Mouse (Mus musculus): ENCODE results near the gene Ctps. TPM values are rescaled to one million over a fixed set of nuclear protein-coding genes. Genes with fewer than 3 reads are reported as not detected.
"Not testable (repeated sequence)": the region's sequence is repeated elsewhere in the genome, so short reads cannot be mapped to it uniquely, and the experiment has no call there.

Gene Ctps
- total and polyA plus RNA-seq, 2 experiments from 2014 or later = 66.6 to 79.7 TPM

- Histone ChIP-seq H3K4me2 (ENCODE audit: low read depth, low read length) (no peak overlapping the region), H3K36me3 (replicated peaks; ENCODE audit: control insufficient read depth, insufficient read depth, low read length) (no peaks in the 10 kb centered on the region), H3K27me3 (ENCODE audit: control insufficient read depth, insufficient read depth, low read length) (no peaks in the 10 kb centered on the region), H3K4me3 (ENCODE audit: low read depth, low read length) (no peak overlapping the region), H3K27ac (ENCODE audit: low read depth) (no peak overlapping the region), H3K9ac (replicated peaks; ENCODE audit: low read depth, low read length) (no peak overlapping the region), H3K9me3 (replicated peaks; ENCODE audit: control insufficient read depth, low read length) (no peaks in the 10 kb centered on the region), H3K4me1 (ENCODE audit: control insufficient read depth, insufficient read depth) (no peaks in the 10 kb centered on the region)
- peak; percentile 46 for DNase-seq (ENCODE audit: low spot score)
- 31% methylated on average over 1 of the region's 1 CpGs for WGBS
- ATAC-seq (ENCODE audit: insufficient read depth, low read depth) = peak; percentile 68; the same call in 1 of the 2 replicates
- TF ChIP-seq CTCF (IDR thresholded peaks at IDR 0.05; ENCODE audit: low read depth) = no peak
- no peak for TF ChIP-seq EP300 (IDR thresholded peaks at IDR 0.05; ENCODE audit: low read depth)
Measured at GRCm38 (mm10) chr4:120601774-120602173, 31.7 kb upstream of the Ctps start.

- Histone ChIP-seq H3K27ac (ENCODE audit: low read depth) (no peak overlapping the region), H3K36me3 (replicated peaks; ENCODE audit: control insufficient read depth, insufficient read depth, low read length) (no peaks in the 10 kb centered on the region), H3K4me3 (ENCODE audit: low read depth, low read length) (no peak overlapping the region), H3K4me1 (ENCODE audit: control insufficient read depth, insufficient read depth) (no peaks in the 10 kb centered on the region), H3K4me2 (ENCODE audit: low read depth, low read length) (no peak overlapping the region), H3K9me3 (replicated peaks; ENCODE audit: control insufficient read depth, low read length) (no peaks in the 10 kb centered on the region), H3K27me3 (ENCODE audit: control insufficient read depth, insufficient read depth, low read length) (no peaks in the 10 kb centered on the region), H3K9ac (replicated peaks; ENCODE audit: low read depth, low read length) (no peak overlapping the region)
- no peak for ATAC-seq (ENCODE audit: insufficient read depth, low read depth)
- WGBS = 27% methylated on average over 2 of the region's 2 CpGs
- no peak for TF ChIP-seq EP300 (IDR thresholded peaks at IDR 0.05; ENCODE audit: low read depth)
- TF ChIP-seq CTCF (IDR thresholded peaks at IDR 0.05; ENCODE audit: low read depth) = no peak
- no peak for DNase-seq (ENCODE audit: low spot score)
Measured at GRCm38 (mm10) chr4:120598922-120599321, 28.8 kb upstream of the Ctps start.

- not testable (repeated sequence) for ATAC-seq (ENCODE audit: insufficient read depth, low read depth); H3K9ac ChIP-seq (replicated peaks; ENCODE audit: low read depth, low read length); H3K9me3 ChIP-seq (replicated peaks; ENCODE audit: control insufficient read depth, low read length); H3K36me3 ChIP-seq (replicated peaks; ENCODE audit: control insufficient read depth, insufficient read depth, low read length); DNase-seq (ENCODE audit: low spot score); H3K27ac ChIP-seq (ENCODE audit: low read depth); H3K4me2 ChIP-seq (ENCODE audit: low read depth, low read length); H3K4me1 ChIP-seq (ENCODE audit: control insufficient read depth, insufficient read depth); H3K27me3 ChIP-seq (ENCODE audit: control insufficient read depth, insufficient read depth, low read length); H3K4me3 ChIP-seq (ENCODE audit: low read depth, low read length)
- WGBS = 97% methylated on average over 1 of the region's 1 CpGs
Measured at GRCm38 (mm10) chr4:120596210-120596609, 26.1 kb upstream of the Ctps start.

- Histone ChIP-seq H3K9me3 (replicated peaks; ENCODE audit: control insufficient read depth, low read length) (no peaks in the 10 kb centered on the region), H3K4me3 (ENCODE audit: low read depth, low read length) (no peak overlapping the region), H3K27me3 (ENCODE audit: control insufficient read depth, insufficient read depth, low read length) (no peaks in the 10 kb centered on the region), H3K27ac (ENCODE audit: low read depth) (no peak overlapping the region), H3K36me3 (replicated peaks; ENCODE audit: control insufficient read depth, insufficient read depth, low read length) (no peaks in the 10 kb centered on the region), H3K4me2 (ENCODE audit: low read depth, low read length) (no peak overlapping the region), H3K4me1 (ENCODE audit: control insufficient read depth, insufficient read depth) (peaks cover 9% of the 10 kb centered on the region; the same call in 1 of the 2 replicates), H3K9ac (replicated peaks; ENCODE audit: low read depth, low read length) (no peak overlapping the region)
- no peak for TF ChIP-seq EP300 (IDR thresholded peaks at IDR 0.05; ENCODE audit: low read depth)
- TF ChIP-seq CTCF (IDR thresholded peaks at IDR 0.05; ENCODE audit: low read depth) = no peak
- 74% methylated on average over 4 of the region's 4 CpGs for WGBS
- ATAC-seq (ENCODE audit: insufficient read depth, low read depth) = no peak
- no peak for DNase-seq (ENCODE audit: low spot score)
Measured at GRCm38 (mm10) chr4:120590973-120591372, 20.9 kb upstream of the Ctps start.

GRCm38 (mm10) chr4:120589815-120590422 is 19.8 kb upstream of the Ctps start:
- peaks cover 9% of the 10 kb centered on the region; the same call in 1 of the 2 replicates for H3K4me1 ChIP-seq (ENCODE audit: control insufficient read depth, insufficient read depth)
- H3K36me3 ChIP-seq (replicated peaks; ENCODE audit: control insufficient read depth, insufficient read depth, low read length) = no peaks in the 10 kb centered on the region
- peak; percentile 88 for DNase-seq (ENCODE audit: low spot score)
- peak overlapping the region; percentile 42 for H3K9ac ChIP-seq (replicated peaks; ENCODE audit: low read depth, low read length)
- no peak overlapping the region for H3K4me3 ChIP-seq (ENCODE audit: low read depth, low read length)
- no peaks in the 10 kb centered on the region for H3K9me3 ChIP-seq (replicated peaks; ENCODE audit: control insufficient read depth, low read length)
- H3K27me3 ChIP-seq (ENCODE audit: control insufficient read depth, insufficient read depth, low read length) = no peaks in the 10 kb centered on the region
- TF ChIP-seq CTCF (IDR thresholded peaks at IDR 0.05; ENCODE audit: low read depth) = peak; percentile 97
- TF ChIP-seq EP300 (IDR thresholded peaks at IDR 0.05; ENCODE audit: low read depth) = no peak
- H3K27ac ChIP-seq (ENCODE audit: low read depth) = peak overlapping the region; percentile 34; the same call in 1 of the 2 replicates
- H3K4me2 ChIP-seq (ENCODE audit: low read depth, low read length) = peak overlapping the region; percentile 32
- WGBS = 29% methylated on average over 5 of the region's 5 CpGs
- ATAC-seq (ENCODE audit: insufficient read depth, low read depth) = peak; percentile 92

- 42% methylated on average over 3 of the region's 3 CpGs for WGBS
Measured at GRCm38 (mm10) chr4:120589070-120589469, 19.0 kb upstream of the Ctps start.

More at GRCm38 (mm10) chr4:120589070-120589469, 19.0 kb upstream of the Ctps start:
- Histone ChIP-seq H3K4me2 (ENCODE audit: low read depth, low read length) (no peak overlapping the region), H3K27ac (ENCODE audit: low read depth) (no peak overlapping the region), H3K9ac (replicated peaks; ENCODE audit: low read depth, low read length) (no peak overlapping the region), H3K27me3 (ENCODE audit: control insufficient read depth, insufficient read depth, low read length) (no peaks in the 10 kb centered on the region), H3K9me3 (replicated peaks; ENCODE audit: control insufficient read depth, low read length) (no peaks in the 10 kb centered on the region), H3K36me3 (replicated peaks; ENCODE audit: control insufficient read depth, insufficient read depth, low read length) (no peaks in the 10 kb centered on the region), H3K4me3 (ENCODE audit: low read depth, low read length) (no peak overlapping the region), H3K4me1 (ENCODE audit: control insufficient read depth, insufficient read depth) (peaks cover 9% of the 10 kb centered on the region; the same call in 1 of the 2 replicates)
- no peak for TF ChIP-seq EP300 (IDR thresholded peaks at IDR 0.05; ENCODE audit: low read depth)
- no peak for TF ChIP-seq CTCF (IDR thresholded peaks at IDR 0.05; ENCODE audit: low read depth)
- no peak for ATAC-seq (ENCODE audit: insufficient read depth, low read depth)
- no peak for DNase-seq (ENCODE audit: low spot score)
